Mouse (Mus musculus) telencephalon, adult 2 months (tissue): ENCODE data around the gene Cdkl2.

ENCODE experiments used
- DNase-seq: peaks from one replicate; pipeline ENCODE4 v3.0.0-alpha.2; 2011; ENCODE audit warnings: low read depth, low spot score

The Cdkl2 gene

GRCm38 (mm10) chr5:91993061-91993460 lies 50.6 kb downstream of the Cdkl2 start:
- DNase-seq = no peak

GRCm38 (mm10) chr5:91991191-91991937 lies 52.3 kb downstream of the Cdkl2 start:
- DNase-seq = no peak

GRCm38 (mm10) chr5:91989261-91989660 lies 54.4 kb downstream of the Cdkl2 start:
- DNase-seq = no peak

- DNase-seq = no peak
Measured at GRCm38 (mm10) chr5:91987799-91988198, 55.9 kb downstream of the Cdkl2 start.

- DNase-seq = no peak
Measured at GRCm38 (mm10) chr5:91987236-91987635, 56.4 kb downstream of the Cdkl2 start, which contains the start of gene Odaph. Odaph (plus strand) TSS chr5:91987475.

- DNase-seq = no peak
Measured at GRCm38 (mm10) chr5:91985721-91986120, 58.0 kb downstream of the Cdkl2 start.

- no peak for DNase-seq
Measured at GRCm38 (mm10) chr5:91983490-91983889, 60.2 kb downstream of the Cdkl2 start.

- DNase-seq = no peak
Measured at GRCm38 (mm10) chr5:91981176-91981840, 62.4 kb downstream of the Cdkl2 start.

- no peak for DNase-seq
Measured at GRCm38 (mm10) chr5:91977397-91977770, 66.3 kb downstream of the Cdkl2 start.

- no peak for DNase-seq
Measured at GRCm38 (mm10) chr5:91976566-91977396, 66.9 kb downstream of the Cdkl2 start.

GRCm38 (mm10) chr5:91975758-91976157 lies 67.9 kb downstream of the Cdkl2 start:
- no peak for DNase-seq

GRCm38 (mm10) chr5:91974002-91974401 lies 69.7 kb downstream of the Cdkl2 start:
- no peak for DNase-seq

- no peak for DNase-seq
Measured at GRCm38 (mm10) chr5:91972046-91972445, 71.6 kb downstream of the Cdkl2 start.

- peak; percentile 95 for DNase-seq
Measured at GRCm38 (mm10) chr5:91962639-91963440, 80.8 kb downstream of the Cdkl2 start, which contains the start of gene Rchy1. Rchy1 (minus strand) TSS chr5:91963068.

GRCm38 (mm10) chr5:91962259-91962638 lies 81.4 kb downstream of the Cdkl2 start:
- DNase-seq = no peak

- DNase-seq = no peak
Measured at GRCm38 (mm10) chr5:91961370-91961769, 82.3 kb downstream of the Cdkl2 start.

GRCm38 (mm10) chr5:91960606-91961254 lies 83.0 kb downstream of the Cdkl2 start:
- no peak for DNase-seq

- no peak for DNase-seq
Measured at GRCm38 (mm10) chr5:91959986-91960385, 83.7 kb downstream of the Cdkl2 start.

- no peak for DNase-seq
Measured at GRCm38 (mm10) chr5:91959096-91959495, 84.6 kb downstream of the Cdkl2 start.

- no peak for DNase-seq
Measured at GRCm38 (mm10) chr5:91956991-91957760, 86.5 kb downstream of the Cdkl2 start.
